Mouse (Mus musculus) embryo, embryonic 11 days (tissue): ENCODE results near the gene Nxnl1.

ENCODE experiments used
- DNase-seq: peaks from one replicate; pipeline ENCODE4 v3.0.0-alpha.2; 2015

Gene Nxnl1

DNA sequence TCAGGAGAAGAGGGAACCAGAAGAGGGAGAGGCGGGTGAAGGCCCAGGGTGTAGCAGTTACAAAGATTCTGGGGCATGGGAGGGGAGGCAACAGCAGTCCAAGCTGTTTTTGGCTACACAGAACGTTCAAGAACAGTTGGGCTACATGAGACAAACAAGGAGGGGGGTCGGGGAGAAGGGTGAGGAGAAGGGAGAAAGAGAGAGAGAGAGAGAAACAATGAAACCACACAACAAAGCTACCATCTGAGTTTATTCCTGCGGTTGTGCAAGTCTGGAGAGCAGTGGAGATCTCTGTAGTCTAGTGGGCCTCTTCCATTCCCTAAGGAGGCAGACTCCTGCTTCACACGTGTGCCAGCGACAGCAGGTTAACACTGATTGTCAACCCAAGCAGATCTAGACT lies 12.4 kb downstream of the Nxnl1 start:
- no peak for DNase-seq

DNA sequence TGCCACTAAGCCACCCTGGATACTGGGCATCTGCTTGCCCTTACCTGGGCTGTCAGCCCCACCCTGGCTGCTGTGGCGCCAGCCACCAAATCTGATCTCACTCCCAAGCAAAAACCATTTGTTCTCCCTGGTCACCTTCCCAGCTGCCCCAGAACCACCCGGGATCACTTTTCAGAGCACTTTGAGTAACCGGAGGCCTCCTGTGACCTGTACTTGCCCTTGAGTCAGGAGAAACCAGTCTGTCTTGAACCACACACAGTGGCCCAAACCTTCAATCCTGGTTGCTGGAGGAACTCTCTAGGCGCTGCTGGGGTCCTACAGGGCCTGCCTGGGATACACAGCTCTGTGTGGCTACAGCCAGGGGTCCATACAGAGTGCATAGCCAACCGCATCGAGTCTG lies 13.6 kb downstream of the Nxnl1 start:
- DNase-seq = no peak

DNA sequence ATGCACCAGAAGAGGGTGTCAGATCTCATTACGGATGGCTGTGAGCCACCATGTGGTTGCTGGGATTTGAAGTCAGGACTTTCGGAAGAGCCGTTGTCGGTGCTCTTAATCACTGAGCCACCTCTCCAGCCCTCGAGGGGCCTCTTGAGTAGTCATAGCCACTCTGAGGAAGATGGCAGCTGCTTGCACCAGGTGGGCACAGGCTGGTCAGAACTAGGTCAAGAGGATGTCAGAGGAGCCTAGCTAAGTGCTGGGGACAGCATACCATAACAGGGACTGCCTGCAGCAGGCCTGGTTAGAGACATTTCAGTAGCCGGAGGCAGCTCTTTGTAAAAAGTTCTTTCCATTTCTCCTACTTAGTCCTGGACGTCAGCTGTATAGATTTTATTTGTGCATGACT lies 15.6 kb downstream of the Nxnl1 start:
- no peak for DNase-seq

DNA sequence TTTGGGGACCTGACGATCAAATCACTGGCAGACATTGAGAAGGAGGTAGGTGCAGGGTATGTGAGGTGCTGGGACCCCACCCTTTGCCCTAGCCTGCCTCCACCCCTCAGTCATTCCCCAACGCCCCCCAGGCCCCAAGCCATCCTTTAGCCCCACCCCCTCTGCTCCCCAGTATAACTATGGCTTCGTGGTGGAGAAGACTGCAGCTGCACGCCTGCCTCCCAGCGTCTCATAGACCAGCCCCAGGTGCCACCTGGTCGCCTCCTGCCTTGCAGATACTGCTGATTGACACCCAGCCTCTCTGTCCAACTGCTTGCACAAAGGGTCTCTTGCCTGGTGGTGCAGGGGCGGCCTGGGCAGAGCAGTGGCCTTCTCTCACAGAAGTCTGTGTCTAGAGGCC lies 18.8 kb downstream of the Nxnl1 start:
- no peak for DNase-seq

DNA sequence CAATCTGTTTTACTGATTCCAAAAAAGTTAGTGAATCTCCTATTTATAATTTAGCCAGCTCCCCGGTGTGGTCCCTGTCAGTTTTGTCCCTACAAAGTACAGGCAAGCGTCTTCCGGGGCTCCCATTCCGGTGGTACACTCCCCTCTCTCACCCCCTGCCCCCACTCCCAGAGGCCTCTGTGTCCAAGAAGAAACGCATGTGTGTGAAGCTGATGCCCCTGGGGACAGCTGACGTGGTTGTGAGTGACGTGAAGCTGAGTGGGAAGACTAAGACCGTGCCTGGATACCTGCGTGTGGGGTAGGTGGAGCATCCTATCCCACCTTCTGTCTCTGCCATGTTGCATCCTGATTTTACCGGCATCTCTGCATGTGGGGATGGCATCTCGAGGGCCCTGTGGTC lies 21.3 kb downstream of the Nxnl1 start:
- no peak for DNase-seq

DNA sequence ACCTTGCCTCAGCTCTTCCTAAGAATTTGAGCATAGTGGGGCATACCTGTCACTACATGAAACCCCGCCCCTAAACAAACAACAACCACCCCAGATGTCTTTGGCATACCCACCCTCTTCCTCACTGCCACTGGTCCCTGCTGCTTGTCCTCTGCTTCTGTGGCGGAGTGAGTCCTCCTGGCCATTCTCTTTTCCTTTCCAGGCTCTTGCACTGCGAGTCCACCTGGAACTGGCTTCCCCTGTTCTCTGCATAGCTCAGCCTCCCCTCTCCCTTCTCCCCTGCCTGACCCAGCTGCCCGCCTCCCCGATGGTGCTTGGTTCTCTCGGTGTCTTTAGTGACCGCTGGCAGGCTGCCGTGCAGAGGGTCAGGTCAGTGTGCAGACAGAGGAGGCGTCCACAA lies 22.6 kb downstream of the Nxnl1 start:
- DNase-seq = no peak

DNA sequence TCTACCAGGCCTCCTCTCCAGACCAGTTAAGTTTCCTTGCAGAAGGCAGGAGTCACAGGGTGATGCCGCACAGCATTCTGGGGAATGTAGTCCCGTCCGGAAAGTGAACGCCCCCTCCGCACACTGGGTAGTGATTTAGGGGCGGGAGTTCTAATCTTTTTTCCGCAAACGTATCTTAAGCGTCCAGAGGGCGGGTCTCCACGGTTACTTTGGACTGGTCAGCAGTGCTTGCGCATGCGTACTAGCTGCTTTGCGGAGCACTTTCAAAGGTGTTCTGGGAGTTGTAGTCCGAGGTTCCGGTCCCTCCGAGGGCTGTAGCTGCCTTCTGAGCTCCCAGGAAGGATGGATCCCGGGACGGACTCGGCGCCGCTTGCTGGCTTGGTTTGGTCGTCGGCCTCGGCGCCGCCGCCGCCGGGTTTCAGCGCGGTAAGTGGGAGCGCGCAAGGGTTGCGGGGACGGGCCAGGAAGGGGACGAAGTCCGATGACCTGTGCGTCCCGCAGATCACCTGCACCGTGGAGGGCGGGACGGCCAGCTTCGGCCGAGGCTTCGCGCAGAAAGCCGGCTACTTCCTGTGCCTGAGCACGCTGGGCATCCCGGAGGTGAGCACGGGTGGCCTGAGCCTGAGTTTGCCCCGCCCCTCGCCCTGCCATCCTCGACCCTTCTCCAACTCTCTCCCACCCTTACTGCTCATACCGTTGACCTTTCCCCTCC lies 23.6 kb downstream of the Nxnl1 start, which contains the start of gene Mvb12a:
Gene Mvb12a, plus strand, starts transcription at position 291 of the 712 bp plus-strand sequence.
- DNase-seq = peak; percentile 99

DNA sequence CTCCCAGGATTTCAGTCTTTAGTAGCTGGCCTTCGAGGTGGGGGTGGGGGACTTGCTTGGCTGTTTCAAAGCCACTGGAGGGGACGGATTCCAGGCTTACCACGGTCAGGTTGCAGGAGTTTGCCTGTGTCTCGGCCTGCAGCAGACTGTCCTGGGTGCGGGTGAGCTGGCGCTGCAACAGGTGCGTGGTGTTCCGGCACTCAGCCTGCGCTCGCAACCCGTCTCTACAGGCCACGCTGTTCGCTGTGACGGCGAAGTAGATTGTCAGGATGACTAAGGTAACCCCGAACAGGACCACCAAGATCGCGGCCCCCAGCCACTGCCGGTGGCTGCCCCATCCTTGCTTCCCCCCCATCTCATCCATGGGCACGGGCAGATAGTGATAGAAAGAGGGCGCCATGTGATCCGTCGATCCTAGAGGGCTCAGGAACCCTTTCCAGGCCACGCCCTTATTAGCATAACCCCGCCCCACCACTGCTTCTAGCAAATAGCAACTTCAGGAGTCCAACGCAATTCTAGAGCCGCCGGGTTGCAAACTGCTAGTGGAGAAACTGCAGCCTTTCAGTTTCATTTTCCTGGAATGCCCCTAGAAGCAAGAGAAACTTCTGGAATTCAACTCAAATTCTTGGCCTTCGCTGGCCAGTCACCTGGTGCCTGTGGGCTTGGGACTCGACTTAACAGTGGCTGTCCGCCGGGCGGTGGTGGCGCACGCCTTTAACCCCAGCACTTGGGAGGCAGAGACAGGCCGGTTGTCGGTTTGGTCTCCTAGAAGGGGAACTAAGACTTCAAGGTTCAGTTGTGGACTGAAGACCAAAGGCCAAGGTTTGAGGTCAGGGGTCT lies 29.2 kb downstream of the Nxnl1 start, which contains the start of gene Bst2:
Gene Bst2, minus strand, starts transcription at position 429 of the 840 bp plus-strand sequence.
- peak; percentile 92 for DNase-seq

DNA sequence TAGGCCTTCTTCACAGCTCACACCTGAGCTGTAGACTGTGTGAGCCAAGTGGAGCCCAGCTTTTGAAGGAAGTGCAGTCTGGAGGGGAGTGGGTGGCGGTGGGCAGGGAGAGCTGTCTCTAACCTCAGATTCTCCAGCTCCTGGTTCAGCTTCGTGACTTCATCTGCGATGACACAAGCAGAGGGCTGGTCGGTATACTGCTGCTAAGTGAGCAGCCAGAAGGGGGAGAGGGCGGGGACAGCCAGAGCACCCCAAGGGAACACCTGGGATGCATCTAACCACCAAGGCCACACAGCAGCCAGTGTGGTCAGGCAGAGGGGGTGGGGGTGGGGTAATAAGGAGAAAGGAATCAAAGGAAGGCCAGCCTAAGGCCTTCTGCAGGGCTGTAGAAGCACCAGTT lies 30.7 kb downstream of the Nxnl1 start:
- DNase-seq = no peak

DNA sequence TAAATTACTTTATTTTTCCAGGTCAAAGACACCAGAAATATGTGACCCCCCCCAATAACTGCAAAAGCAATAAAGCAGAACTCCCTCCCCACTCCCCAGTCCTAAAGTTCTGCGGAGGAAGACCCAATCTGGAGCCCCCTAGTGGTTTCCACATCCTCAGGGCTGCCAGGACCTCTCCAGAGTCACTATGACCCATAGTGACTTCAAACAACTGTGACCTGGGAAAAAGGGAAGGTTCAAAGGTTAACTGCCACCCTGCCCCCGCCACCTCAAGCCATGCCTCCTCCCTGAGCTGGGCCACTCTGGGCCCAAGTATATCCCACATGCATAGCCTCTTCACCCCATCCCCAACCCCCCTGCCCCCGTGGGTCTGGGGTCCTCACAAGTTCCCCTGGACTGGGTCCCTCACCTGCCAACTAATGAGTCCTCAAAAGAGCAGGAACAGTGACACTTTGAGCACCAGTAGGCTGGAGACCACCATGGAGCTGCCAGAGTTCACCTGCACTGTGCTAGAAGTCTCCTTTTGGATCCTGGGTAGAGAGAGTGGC lies 32.1 kb downstream of the Nxnl1 start:
- DNase-seq = no peak

DNA sequence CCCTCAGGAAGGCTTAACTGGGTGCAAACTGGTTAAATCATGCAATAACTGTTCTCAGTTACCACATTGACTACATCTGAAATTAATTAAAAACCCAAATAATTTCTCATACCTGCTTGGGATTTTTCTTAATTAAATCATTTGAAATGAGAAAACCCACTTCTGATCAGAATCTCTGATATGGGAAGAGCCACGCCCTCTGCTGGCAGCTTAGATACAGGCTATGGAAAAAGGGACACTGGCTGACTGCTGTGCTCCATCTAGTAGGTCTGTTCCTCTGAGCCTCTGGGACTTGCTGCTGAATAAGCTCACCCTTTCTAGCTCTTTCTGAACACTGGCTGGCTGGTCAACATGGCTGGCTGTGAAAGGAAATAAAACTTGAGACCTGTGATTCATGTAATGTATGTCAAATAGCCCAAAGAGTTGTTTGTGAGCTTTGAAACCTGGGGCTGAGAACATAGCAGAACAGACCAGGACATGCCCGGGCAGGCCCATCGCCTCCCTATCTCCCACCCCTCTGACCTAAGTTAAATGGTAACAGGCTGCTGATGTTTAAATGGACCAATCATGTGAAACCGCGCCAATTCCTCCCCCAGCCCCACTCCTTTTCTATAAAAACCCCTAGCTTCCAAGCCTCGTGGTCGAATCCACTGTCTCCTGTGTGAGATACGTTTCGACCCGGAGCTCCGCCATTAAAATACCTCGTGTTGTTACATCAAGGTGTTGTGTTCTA lies 35.5 kb downstream of the Nxnl1 start:
- DNase-seq = peak; percentile 55

DNA sequence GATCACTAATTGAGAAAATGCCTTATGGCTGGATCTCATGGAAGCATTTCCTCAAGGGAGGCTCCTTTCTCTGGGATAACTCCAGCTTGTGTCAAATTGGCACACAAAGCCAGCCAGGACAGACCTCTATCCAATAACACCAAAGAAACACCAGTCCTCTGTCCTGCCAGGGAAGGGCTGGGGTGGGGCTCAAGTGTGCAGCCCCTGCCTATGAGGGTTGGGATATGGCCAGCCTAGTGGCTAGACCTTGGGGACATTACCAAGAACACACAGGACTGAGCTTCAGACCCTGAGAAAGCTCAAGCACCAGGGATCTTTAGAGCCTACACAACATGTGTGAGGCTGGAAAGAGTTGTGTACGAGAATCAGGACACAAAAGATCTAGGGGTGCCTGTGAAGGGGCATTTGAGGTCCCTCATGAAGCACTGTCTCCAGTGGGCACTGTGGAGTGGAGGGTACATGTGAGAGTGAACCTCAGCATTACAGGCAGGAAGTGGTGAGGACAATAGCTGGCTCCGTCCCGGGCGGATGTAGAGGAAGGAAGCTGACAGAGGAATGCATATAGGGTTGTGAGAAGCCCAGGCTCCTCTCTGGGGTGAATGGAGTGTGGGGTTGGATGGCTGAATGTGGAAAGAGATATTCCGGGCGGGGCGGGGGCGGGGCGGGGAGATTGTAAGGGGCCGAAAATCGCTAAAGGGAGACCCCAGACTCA lies 37.9 kb downstream of the Nxnl1 start:
- no peak for DNase-seq

DNA sequence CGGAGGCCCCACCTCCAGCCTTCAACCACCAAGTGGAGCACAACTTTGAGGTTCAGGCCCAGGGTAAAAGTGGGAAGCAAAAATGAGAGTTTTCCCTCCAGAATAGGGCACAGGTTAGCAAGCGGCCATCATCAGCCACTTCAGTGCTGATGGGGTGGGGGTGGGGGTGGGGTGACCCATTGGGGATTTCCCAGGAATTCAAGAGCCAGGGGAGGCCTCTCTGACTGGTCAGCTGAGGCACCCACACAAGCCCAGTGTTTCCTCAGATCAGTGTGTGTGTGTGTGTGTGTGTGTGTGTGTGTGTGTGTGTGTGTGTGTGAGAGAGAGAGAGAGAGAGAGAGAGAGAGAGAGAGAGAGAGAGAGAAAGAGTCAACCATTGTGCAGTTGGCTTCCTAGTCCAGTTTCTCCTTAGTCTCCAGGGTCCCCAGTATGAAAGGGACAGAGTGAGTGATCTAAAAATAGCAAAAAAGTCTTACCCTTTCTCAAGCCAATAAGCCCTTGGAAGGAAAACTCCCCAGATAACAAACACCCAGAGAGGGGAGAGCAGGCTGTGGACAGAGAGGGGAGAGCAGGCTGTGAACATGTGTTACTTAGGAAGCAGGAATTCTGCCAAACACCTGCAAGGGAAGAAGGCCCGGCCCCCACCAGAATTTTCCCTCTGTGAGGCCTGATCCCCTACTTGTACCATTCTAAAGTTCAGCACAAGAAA lies 39.1 kb downstream of the Nxnl1 start:
- no peak for DNase-seq

DNA sequence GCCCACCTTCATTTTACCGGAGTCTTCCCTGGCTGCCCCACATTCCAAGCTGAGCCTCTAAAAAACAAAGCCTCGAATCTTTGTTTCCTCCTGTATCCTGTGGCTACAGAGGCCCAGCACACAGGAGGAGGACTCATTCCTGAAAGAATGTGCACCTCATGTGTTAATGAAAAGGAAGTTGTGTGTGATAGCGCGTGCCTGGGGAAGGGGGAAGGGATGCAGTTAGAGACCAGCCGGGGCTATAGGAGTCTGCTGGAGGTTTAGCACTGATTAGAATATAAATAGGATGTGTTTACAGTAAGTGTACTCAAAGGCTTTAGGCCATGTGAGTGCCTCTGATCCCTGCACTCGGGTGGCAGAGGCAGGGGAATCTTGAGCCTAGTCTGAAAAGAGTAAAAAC lies 40.1 kb downstream of the Nxnl1 start:
- peak; percentile 37 for DNase-seq

DNA sequence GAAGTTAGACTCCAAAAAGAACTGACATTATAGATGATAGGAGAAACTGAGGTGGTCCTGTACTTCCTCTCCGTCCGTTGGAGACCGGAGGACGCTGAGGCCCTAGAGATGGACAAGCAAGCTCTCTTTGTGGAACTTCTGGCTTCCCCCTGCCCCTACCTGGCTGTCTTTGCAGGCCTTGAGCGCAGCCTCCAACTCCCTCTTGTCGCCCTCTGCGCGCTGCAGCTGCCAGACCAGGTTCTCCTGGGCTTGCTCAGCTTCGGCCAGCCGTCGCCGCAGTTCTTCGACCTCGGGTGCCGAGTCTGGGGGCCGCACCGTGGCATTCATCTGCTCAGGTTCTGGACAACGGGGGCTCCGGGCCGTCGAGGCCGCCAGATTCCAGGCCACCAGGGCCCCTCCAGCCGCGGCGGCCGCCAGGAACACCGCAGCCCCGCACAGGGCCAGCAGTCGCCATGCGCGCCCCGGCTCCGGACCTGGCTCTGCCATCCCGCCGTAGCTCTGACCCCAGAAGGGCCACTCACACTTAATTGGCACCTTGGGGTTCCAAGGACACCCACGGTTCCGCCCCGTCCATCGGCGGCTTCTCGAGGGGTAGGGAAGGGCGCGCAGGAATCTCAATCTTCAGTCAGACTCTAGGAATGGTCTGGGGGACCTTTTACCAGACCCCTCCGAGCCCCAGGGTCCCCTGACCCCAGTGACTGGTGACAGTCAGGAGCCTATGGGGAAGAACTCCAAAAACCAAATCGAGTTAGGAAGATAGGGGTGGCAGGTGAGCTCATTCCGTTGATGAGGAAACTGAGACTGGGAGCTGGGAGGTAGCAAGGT lies 41.0 kb downstream of the Nxnl1 start, which contains the start of gene Ccdc194:
Gene Ccdc194, minus strand, starts transcription at position 486 of the 825 bp plus-strand sequence.
- DNase-seq = no peak

DNA sequence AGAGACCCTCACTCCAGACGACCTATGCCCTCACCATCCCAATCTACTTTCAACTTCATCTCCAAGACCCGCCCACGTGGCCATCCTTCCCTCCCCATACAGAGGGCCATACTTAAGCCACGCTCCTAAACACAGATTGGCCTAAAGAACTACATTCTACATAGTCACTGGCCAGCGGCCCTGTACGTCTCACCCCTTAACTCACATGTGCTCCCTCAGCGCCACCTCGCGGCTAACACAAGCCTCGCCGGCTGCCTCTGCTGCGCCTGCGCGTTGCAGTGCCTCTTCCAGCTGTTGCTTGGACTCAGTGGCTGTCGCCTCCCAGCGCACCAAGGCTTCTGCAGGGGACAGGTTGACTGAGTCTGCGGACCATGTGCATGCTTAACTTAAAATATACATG lies 44.8 kb downstream of the Nxnl1 start:
- DNase-seq = peak; percentile 95

DNA sequence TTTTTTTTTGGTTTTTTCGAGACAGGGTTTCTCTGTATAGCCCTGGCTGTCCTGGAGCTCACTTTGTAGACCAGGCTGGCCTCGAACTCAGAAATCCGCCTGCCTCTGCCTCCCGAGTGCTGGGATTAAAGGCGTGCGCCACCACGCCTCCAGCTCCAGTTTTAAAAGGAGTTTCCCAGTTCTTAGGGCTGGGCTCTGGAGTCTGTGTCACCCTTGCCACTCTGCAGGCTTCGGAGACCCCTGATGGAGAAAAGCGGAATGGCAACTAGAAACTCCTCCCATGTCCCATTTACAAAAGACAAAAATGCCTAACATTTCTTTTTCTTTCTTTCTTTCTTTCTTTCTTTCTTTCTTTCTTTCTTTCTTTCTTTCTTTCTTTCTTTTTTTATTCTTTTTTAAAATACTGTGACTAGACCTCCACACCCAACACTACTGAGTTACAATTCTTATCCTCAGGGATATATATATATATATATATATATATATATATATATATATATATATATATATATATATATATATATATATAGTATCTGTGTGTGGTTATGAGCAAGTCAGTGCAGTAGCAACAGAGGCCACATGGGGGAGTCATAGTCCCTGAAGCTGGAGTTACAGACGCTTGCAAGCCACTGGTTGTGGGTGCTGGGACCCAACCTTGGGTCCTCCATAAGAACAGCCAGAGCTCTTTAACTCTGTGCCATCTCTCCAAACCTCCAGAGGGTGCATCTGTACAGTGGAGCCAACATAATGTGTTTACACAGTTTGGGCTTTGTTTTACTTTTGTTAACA lies 47.2 kb downstream of the Nxnl1 start:
- peak; percentile 83 for DNase-seq

DNA sequence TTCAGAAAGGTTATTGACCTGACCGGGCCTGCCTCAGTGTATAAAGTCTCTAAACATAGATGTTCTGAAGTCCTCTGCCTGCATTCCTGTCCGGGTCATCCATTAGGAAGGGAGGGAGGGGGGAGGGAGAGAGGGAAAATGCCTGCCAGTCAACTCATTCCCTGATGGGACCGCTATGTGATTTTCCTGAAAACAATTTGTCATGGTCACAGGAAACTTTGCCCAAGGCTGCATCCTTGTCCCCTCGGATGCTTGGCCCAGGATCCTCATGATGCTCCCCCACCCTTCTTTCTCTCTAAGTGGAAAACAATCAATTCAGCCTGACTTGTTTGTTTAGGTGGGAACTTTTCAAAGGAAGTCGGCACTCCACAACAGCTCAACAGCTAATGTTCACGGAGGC lies 49.6 kb downstream of the Nxnl1 start:
- no peak for DNase-seq

DNA sequence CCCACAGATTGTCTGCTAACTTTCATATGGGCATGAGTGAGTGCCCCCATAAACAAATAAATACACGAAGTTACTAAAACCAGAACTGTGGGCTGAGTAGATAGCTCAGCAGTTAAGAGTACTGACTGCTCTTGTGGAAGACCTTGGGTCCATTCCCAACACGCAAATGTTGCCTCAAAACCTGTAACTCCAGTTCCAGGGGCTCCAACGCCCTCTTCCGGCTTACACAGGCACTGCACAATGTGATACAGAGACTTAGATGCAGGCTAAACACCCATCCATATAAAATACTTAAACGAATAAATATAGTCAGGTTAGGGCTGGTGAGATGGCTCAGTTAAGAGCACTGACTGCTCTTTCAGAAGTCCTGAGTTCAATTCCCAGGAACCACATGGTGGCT lies 51.4 kb downstream of the Nxnl1 start:
- no peak for DNase-seq
